Mouse (Mus musculus): Measurements from ENCODE around the gene Lrrc4. TPM values are rescaled to one million over a fixed set of nuclear protein-coding genes. Genes with fewer than 3 reads are reported as not detected.

Lrrc4 gene
- polyA plus RNA-seq, 1 experiment from 2014 or later = 0.51 TPM

DNA sequence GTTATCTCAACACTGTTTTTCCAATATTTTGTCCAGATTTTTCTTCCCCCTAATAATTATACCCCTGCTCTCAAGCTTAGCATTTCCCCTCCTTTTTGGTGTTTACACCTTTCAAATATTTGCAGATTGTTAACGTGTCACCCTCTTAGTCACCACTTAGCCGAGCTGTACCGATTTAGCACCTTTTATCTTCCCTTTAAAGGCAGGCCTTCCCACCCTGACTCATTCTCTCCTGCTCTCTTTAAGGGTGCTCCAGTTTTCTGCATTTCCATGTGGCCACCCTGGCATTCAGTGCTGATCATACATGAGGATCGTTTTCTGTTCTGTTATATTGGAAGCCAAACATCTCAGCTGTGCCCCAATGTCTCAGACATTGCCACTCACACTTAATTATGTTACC lies 41.9 kb downstream of the Lrrc4 start:
- DNase-seq (ENCODE audit: low spot score) = no peak
- H3K4me3 ChIP-seq (ENCODE audit: low read depth, low read length) = no peak overlapping the region

DNA sequence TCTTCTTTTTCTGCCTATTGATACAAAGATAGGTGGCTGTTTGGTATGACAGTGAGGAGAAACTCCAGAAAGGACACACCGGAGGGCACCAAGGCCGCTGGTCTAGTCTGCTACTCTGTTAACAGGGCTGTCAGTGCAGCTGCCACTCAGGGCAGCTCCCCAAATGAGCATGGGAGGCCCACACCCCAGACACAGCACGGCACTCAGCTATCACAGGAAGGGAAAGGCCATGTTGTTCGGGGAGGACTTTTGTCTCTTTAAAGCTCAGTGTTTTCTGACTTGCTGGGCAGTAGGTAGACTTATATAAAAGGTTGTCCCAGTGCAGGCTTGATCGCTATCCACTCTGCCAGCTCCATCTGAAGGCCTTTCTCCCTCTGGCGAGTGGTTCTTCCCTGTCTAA lies 44.4 kb downstream of the Lrrc4 start:
- 66% methylated on average over 6 of the region's 6 CpGs for WGBS
- Histone ChIP-seq H3K27me3 (ENCODE audit: control insufficient read depth, insufficient read depth, low read length) (no peaks in the 10 kb centered on the region), H3K4me3 (ENCODE audit: low read depth, low read length) (no peak overlapping the region), H3K4me1 (replicated peaks; ENCODE audit: control insufficient read depth, insufficient read depth) (no peaks in the 10 kb centered on the region), H3K9me3 (ENCODE audit: control insufficient read depth, low read length) (no peaks in the 10 kb centered on the region), H3K4me2 (replicated peaks; ENCODE audit: low read depth) (no peak overlapping the region), H3K9ac (ENCODE audit: low read length) (no peak overlapping the region), H3K36me3 (ENCODE audit: control insufficient read depth, insufficient read depth, low read length) (no peaks in the 10 kb centered on the region), H3K27ac (replicated peaks) (0 out of 2 replicates have a peak overlapping the region, but pooled peaks have one; percentile 24)
- TF ChIP-seq CTCF (IDR thresholded peaks at IDR 0.05; ENCODE audit: low read depth) = no peak
- TF ChIP-seq EP300 (optimal IDR thresholded peaks at IDR 0.05) = no peak
- DNase-seq (ENCODE audit: low spot score) = no peak
- no peak for ATAC-seq (ENCODE audit: low FRiP score, low TSS enrichment)

More for the DNA sequence above, 41.9 kb downstream of the Lrrc4 start:
- no peak overlapping the region for H3K9ac ChIP-seq (ENCODE audit: low read length)
- WGBS = 36% methylated on average over 4 of the region's 4 CpGs
- TF ChIP-seq CTCF (IDR thresholded peaks at IDR 0.05; ENCODE audit: low read depth) (no peak), EP300 (optimal IDR thresholded peaks at IDR 0.05) (no peak)
- no peaks in the 10 kb centered on the region for H3K4me1 ChIP-seq (replicated peaks; ENCODE audit: control insufficient read depth, insufficient read depth)
- ATAC-seq (ENCODE audit: low FRiP score, low TSS enrichment) = peak; percentile 79
- no peak overlapping the region; the same call in 1 of the 2 replicates for H3K27ac ChIP-seq (replicated peaks)
- no peak overlapping the region for H3K4me2 ChIP-seq (replicated peaks; ENCODE audit: low read depth)
- H3K36me3 ChIP-seq (ENCODE audit: control insufficient read depth, insufficient read depth, low read length) = no peaks in the 10 kb centered on the region
- no peaks in the 10 kb centered on the region for H3K9me3 ChIP-seq (ENCODE audit: control insufficient read depth, low read length)
- no peaks in the 10 kb centered on the region for H3K27me3 ChIP-seq (ENCODE audit: control insufficient read depth, insufficient read depth, low read length)

DNA sequence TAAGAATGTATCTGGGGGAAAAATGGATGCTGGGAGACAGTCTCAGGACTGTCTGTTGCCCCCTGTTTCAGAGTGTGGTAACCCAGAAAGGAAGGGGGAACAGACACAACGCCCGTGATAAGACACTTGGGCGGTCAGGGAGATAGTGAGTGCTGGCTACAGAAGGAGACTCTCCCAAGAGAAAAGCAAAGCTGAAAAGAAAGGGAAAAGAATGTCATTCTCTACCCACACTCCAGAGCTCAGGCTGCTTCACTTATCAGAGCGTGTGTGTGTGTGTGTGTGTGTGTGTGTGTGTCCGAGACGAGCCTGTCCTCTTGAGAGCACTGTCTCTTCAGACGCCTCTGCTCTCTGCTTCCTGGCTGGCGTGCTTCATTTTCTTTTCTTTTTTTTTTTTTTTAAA lies 45.8 kb downstream of the Lrrc4 start:
- no peak overlapping the region for H3K4me3 ChIP-seq (ENCODE audit: low read depth, low read length)
- no peaks in the 10 kb centered on the region for H3K9me3 ChIP-seq (ENCODE audit: control insufficient read depth, low read length)
- DNase-seq (ENCODE audit: low spot score) = no peak
- 79% methylated on average over 8 of the region's 8 CpGs for WGBS
- no peak overlapping the region for H3K9ac ChIP-seq (ENCODE audit: low read length)
- no peak for TF ChIP-seq EP300 (optimal IDR thresholded peaks at IDR 0.05)
- no peak for TF ChIP-seq CTCF (IDR thresholded peaks at IDR 0.05; ENCODE audit: low read depth)
- H3K27ac ChIP-seq (replicated peaks) = no peak overlapping the region
- no peaks in the 10 kb centered on the region for H3K4me1 ChIP-seq (replicated peaks; ENCODE audit: control insufficient read depth, insufficient read depth)
- H3K4me2 ChIP-seq (replicated peaks; ENCODE audit: low read depth) = no peak overlapping the region
- no peak for ATAC-seq (ENCODE audit: low FRiP score, low TSS enrichment)
- H3K27me3 ChIP-seq (ENCODE audit: control insufficient read depth, insufficient read depth, low read length) = no peaks in the 10 kb centered on the region
- no peaks in the 10 kb centered on the region for H3K36me3 ChIP-seq (ENCODE audit: control insufficient read depth, insufficient read depth, low read length)

DNA sequence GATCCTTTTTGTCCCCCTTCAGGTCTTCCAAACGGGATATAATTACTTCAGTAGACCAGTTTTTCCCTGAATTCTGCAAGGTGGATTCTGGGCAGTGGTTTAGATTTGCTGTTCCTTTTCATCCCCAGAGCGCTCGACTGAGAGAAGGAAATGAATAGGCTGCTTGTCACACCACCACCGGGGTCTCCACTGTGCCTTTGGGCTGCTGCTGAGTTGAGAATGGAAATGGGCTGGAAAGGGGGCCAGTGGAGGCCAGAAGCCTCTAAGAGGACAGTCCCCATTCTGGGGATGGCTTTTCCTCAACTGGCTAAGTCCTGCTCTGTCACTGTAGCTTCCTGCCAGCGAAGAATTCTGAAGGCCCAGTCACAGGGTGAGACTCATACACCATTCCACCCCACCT lies 47.6 kb downstream of the Lrrc4 start:
- Histone ChIP-seq H3K4me2 (replicated peaks; ENCODE audit: low read depth) (no peak overlapping the region), H3K9me3 (ENCODE audit: control insufficient read depth, low read length) (no peaks in the 10 kb centered on the region), H3K4me1 (replicated peaks; ENCODE audit: control insufficient read depth, insufficient read depth) (no peaks in the 10 kb centered on the region), H3K9ac (ENCODE audit: low read length) (no peak overlapping the region), H3K4me3 (ENCODE audit: low read depth, low read length) (no peak overlapping the region), H3K27ac (replicated peaks) (no peak overlapping the region), H3K36me3 (ENCODE audit: control insufficient read depth, insufficient read depth, low read length) (no peaks in the 10 kb centered on the region), H3K27me3 (ENCODE audit: control insufficient read depth, insufficient read depth, low read length) (no peaks in the 10 kb centered on the region)
- 80% methylated on average over 5 of the region's 5 CpGs for WGBS
- ATAC-seq (ENCODE audit: low FRiP score, low TSS enrichment) (no peak), DNase-seq (ENCODE audit: low spot score) (no peak)
- TF ChIP-seq CTCF (IDR thresholded peaks at IDR 0.05; ENCODE audit: low read depth) (no peak), EP300 (optimal IDR thresholded peaks at IDR 0.05) (no peak)

DNA sequence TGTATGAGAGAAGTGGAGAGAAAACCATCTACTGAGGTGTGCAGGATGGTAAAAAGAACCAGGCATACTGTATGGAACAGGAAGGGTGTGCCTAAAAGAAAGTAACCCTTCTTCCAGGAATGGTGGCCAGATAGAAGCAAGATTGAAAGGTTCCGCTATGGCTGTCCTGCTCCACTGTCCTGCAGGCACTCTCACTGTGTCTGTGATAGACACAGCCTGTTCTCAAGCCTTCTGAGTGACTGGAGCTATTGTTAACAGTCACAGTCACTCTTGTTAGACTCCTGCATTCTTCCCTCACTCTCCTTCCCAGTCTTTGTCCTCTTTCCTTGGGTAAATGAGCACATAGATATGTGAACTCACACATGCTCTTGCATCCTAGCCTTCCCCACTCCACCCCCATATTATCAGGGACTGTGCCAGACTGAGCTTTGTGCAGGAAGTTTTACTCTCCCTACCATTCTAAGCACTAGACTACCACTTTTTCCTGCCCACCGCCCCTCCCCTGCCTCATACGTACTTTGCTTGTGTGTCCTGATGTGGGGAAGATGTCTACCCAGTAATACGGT lies 48.4 kb downstream of the Lrrc4 start:
- Histone ChIP-seq H3K4me1 (replicated peaks; ENCODE audit: control insufficient read depth, insufficient read depth) (no peaks in the 10 kb centered on the region), H3K27ac (replicated peaks) (no peak overlapping the region), H3K36me3 (ENCODE audit: control insufficient read depth, insufficient read depth, low read length) (no peaks in the 10 kb centered on the region), H3K4me2 (replicated peaks; ENCODE audit: low read depth) (no peak overlapping the region), H3K4me3 (ENCODE audit: low read depth, low read length) (no peak overlapping the region), H3K9me3 (ENCODE audit: control insufficient read depth, low read length) (no peaks in the 10 kb centered on the region), H3K9ac (ENCODE audit: low read length) (no peak overlapping the region), H3K27me3 (ENCODE audit: control insufficient read depth, insufficient read depth, low read length) (no peaks in the 10 kb centered on the region)
- ATAC-seq (ENCODE audit: low FRiP score, low TSS enrichment) = no peak
- WGBS = 89% methylated on average over 4 of the region's 4 CpGs
- no peak for DNase-seq (ENCODE audit: low spot score)
- TF ChIP-seq EP300 (optimal IDR thresholded peaks at IDR 0.05) (no peak), CTCF (IDR thresholded peaks at IDR 0.05; ENCODE audit: low read depth) (no peak)

DNA sequence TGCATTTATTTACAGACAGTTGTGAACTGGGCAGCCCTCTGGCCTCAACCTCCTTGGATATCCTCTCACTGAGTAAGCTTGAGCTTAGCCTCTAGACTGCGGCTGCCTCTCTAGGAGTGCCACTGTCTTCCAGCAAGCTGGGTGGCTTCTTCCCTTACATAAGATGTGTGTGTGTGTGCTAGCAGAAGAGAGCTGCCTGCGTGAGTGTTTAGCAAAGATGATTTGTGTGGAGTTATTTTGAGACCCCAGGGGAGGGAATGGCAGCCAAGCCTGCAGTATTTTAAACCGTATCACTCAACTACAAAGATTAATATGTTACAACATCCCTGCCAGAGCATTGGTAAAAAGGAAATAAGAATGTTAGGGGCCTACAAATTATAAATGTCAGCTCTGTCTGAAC lies 49.9 kb downstream of the Lrrc4 start:
- Histone ChIP-seq H3K27ac (replicated peaks) (no peak overlapping the region), H3K36me3 (ENCODE audit: control insufficient read depth, insufficient read depth, low read length) (no peaks in the 10 kb centered on the region), H3K9ac (ENCODE audit: low read length) (no peak overlapping the region), H3K9me3 (ENCODE audit: control insufficient read depth, low read length) (no peaks in the 10 kb centered on the region), H3K4me2 (replicated peaks; ENCODE audit: low read depth) (no peak overlapping the region), H3K4me1 (replicated peaks; ENCODE audit: control insufficient read depth, insufficient read depth) (no peaks in the 10 kb centered on the region), H3K27me3 (ENCODE audit: control insufficient read depth, insufficient read depth, low read length) (no peaks in the 10 kb centered on the region), H3K4me3 (ENCODE audit: low read depth, low read length) (no peak overlapping the region)
- WGBS = 43% methylated on average over 3 of the region's 3 CpGs
- DNase-seq (ENCODE audit: low spot score) (no peak), ATAC-seq (ENCODE audit: low FRiP score, low TSS enrichment) (no peak)
- no peak for TF ChIP-seq EP300 (optimal IDR thresholded peaks at IDR 0.05)
- no peak for TF ChIP-seq CTCF (IDR thresholded peaks at IDR 0.05; ENCODE audit: low read depth)
